13 mouse cellular contexts compared by ENCODE assay signal in genomic region chr1:170424258-170424889, GRCm38 (mm10).
DNase-seq lines count a peak whose midpoint lies in the region; ATAC-seq and TF ChIP-seq lines count a peak whose summit lies in the region.
"Had no signal": no experiment of that assay in that cellular context is flagged by ENCODE, and none has a peak within 500 bp of the region (broad histone marks: within the 10 kb centered on the region; RNA-seq: fewer than 3 reads in every experiment).

No protein-coding gene starts in this region.

- WGBS in hindbrain, embryonic 12.5 days = 45% methylated on average over 10 of the region's 10 CpGs
- WGBS in midbrain, postnatal 0 days = 23% methylated on average over 10 of the region's 10 CpGs

- H3K9me3 ChIP-seq in hindbrain, embryonic 12.5 days (replicated peaks) = no peaks in the 10 kb centered on the region
- H3K9me3 ChIP-seq in midbrain, postnatal 0 days (ENCODE audit: low read length) = no peaks in the 10 kb centered on the region
- H3K9me3 ChIP-seq: embryonic facial prominence, embryonic 15.5 days; limb, embryonic 12.5 days; lung, embryonic 15.5 days had no signal

- H3K27me3 ChIP-seq in hindbrain, embryonic 12.5 days = no peaks in the 10 kb centered on the region
- no peaks in the 10 kb centered on the region for H3K27me3 ChIP-seq in midbrain, postnatal 0 days (ENCODE audit: insufficient read depth, low read length)
- H3K27me3 ChIP-seq: embryonic facial prominence, embryonic 15.5 days; limb, embryonic 12.5 days; lung, embryonic 15.5 days had no signal

- peak; percentile 52 for DNase-seq in brain, embryonic 18.5 days (ENCODE audit: low read depth, low spot score)
- peak; percentile 59 for DNase-seq in embryo, embryonic 10 days (ENCODE audit: low spot score)
- DNase-seq in midbrain, postnatal 0 days (ENCODE audit: low spot score) = peak; percentile 84
- DNase-seq in ovary, postnatal 14 days (ENCODE audit: low spot score) = no peak
- no peak for DNase-seq in ovary, adult 18-20 months (ENCODE audit: low spot score)
- no peak for DNase-seq in heart, postnatal 25 days (ENCODE audit: low spot score)

- intact Hi-C loops in heart, postnatal 25 days (cut with DNase I) = no loop called here

- H3K36me3 ChIP-seq in hindbrain, embryonic 12.5 days = no peaks in the 10 kb centered on the region
- H3K36me3 ChIP-seq in midbrain, postnatal 0 days (ENCODE audit: insufficient read depth, low read length) = no peaks in the 10 kb centered on the region
- H3K36me3 ChIP-seq: embryonic facial prominence, embryonic 15.5 days; limb, embryonic 12.5 days; lung, embryonic 15.5 days had no signal

- H3K4me2 ChIP-seq in hindbrain, embryonic 12.5 days (replicated peaks) = no peak overlapping the region
- H3K4me2 ChIP-seq in midbrain, postnatal 0 days (ENCODE audit: low read depth, low read length, poor library complexity, severe bottlenecking) = peak overlapping the region; percentile 6; the same call in 1 of the 2 replicates
- H3K4me2 ChIP-seq: embryonic facial prominence, embryonic 15.5 days; limb, embryonic 12.5 days; lung, embryonic 15.5 days had no signal

- no peak overlapping the region for H3K9ac ChIP-seq in hindbrain, embryonic 12.5 days
- no peak overlapping the region for H3K9ac ChIP-seq in midbrain, postnatal 0 days (replicated peaks; ENCODE audit: low read length, poor library complexity, severe bottlenecking)
- H3K9ac ChIP-seq: embryonic facial prominence, embryonic 15.5 days; limb, embryonic 12.5 days; lung, embryonic 15.5 days had no signal

- H3K4me1 ChIP-seq in hindbrain, embryonic 12.5 days = peaks cover 11% of the 10 kb centered on the region
- peaks cover 6% of the 10 kb centered on the region for H3K4me1 ChIP-seq in midbrain, postnatal 0 days (ENCODE audit: insufficient read depth, low read length)
- H3K4me1 ChIP-seq: embryonic facial prominence, embryonic 15.5 days; lung, embryonic 15.5 days had no signal

- H3K4me3 ChIP-seq in hindbrain, embryonic 12.5 days = no peak overlapping the region
- no peak overlapping the region for H3K4me3 ChIP-seq in midbrain, postnatal 0 days (ENCODE audit: low read depth, low read length)
- H3K4me3 ChIP-seq: embryonic facial prominence, embryonic 15.5 days; limb, embryonic 12.5 days; lung, embryonic 15.5 days; myocyte had no signal

- ATAC-seq in hindbrain, embryonic 12.5 days (ENCODE audit: low FRiP score) = peak; percentile 85
- peak; percentile 85 for ATAC-seq in midbrain, postnatal 0 days (ENCODE audit: low FRiP score)
- ATAC-seq in megakaryocyte-erythroid progenitor cell, adult 5-6 weeks (replicated peaks; ENCODE audit: low FRiP score, low TSS enrichment, poor library complexity, severe bottlenecking) = no peak
- ATAC-seq: inflammation-experienced regulatory T-cells, adult 6 months had no signal

- H3K27ac ChIP-seq in hindbrain, embryonic 12.5 days = 0 out of 2 replicates have a peak overlapping the region, but pooled peaks have one; percentile 2
- H3K27ac ChIP-seq in midbrain, postnatal 0 days (ENCODE audit: low read depth, low read length) = peak overlapping the region; percentile 57
- H3K27ac ChIP-seq: embryonic facial prominence, embryonic 15.5 days; limb, embryonic 12.5 days; lung, embryonic 15.5 days had no signal

- no peak for TF ChIP-seq CTCF in midbrain, postnatal 0 days (IDR thresholded peaks at IDR 0.05)

Comparison
In these comparisons a context has a peak if more than half of its experiments do, and no peak if none do; other contexts are left out.
1. DNase-seq: peak in brain, embryonic 18.5 days (single experiment), embryo, embryonic 10 days (single experiment) and midbrain, postnatal 0 days (single experiment); none in ovary, postnatal 14 days (single experiment), ovary, adult 18-20 months (single experiment) and heart, postnatal 25 days (single experiment).